Mouse (Mus musculus) kidney, adult 2 months (tissue): Measurements from ENCODE around the gene Tmem132a. TPM values are rescaled to one million over a fixed set of nuclear protein-coding genes. Genes with fewer than 3 reads are reported as not detected.

Experiments used
- DNase-seq: peaks from one replicate; pipeline ENCODE4 v3.0.0; 2021
- H3K27ac ChIP-seq: fragments of 200-500 bp; 2 replicates; pipeline ENCODE4 v1.5.1; 2012; ENCODE audit warnings: low read depth, low read length, control low read depth, inconsistent platforms; ENCODE audit not compliant: insufficient read depth
- H3K27me3 ChIP-seq: fragments of 200-500 bp; replicated peaks from 2 replicates; pipeline ENCODE4 v1.6.1; 2012; ENCODE audit warnings: mild to moderate bottlenecking, moderate library complexity, low read length, inconsistent platforms; ENCODE audit not compliant: control insufficient read depth, insufficient read depth
- H3K36me3 ChIP-seq: fragments of 200-500 bp; 2 replicates; pipeline ENCODE4 v1.6.1; 2012; ENCODE audit warnings: mild to moderate bottlenecking, moderate library complexity, low read length, inconsistent platforms; ENCODE audit not compliant: control insufficient read depth, insufficient read depth
- H3K4me1 ChIP-seq: fragments of 200-500 bp; 2 replicates; pipeline ENCODE4 v1.6.1; 2011; ENCODE audit warnings: low read length; ENCODE audit not compliant: control insufficient read depth, insufficient read depth
- H3K4me3 ChIP-seq: fragments of 200-500 bp; 2 replicates; pipeline ENCODE4 v1.5.1; 2011; ENCODE audit warnings: mild to moderate bottlenecking, low read depth, low read length, control low read depth; ENCODE audit not compliant: insufficient read depth
- CTCF ChIP-seq: fragments of 200-500 bp; conservative IDR thresholded peaks from 2 replicates; pipeline ENCODE4 v1.5.1; 2011; ENCODE audit warnings: low read depth, mild to moderate bottlenecking, control low read depth, low read length, moderate library complexity, mixed read lengths; ENCODE audit not compliant: insufficient read depth, insufficient read length
- POLR2A ChIP-seq: fragments of 200-500 bp; IDR thresholded peaks from one replicate; pipeline ENCODE4 v1.6.1; 2011; ENCODE audit warnings: low read depth, low read length, control low read depth
- WGBS: fragments of 180-500 bp; shearing (Covaris S2); methylation state at CpG from one replicate; pipeline ENCODE4 v1.1.7; 2018; 5-methylcytosine and 5-hydroxymethylcytosine counted together
- polyA plus RNA-seq: library from polyadenylated mRNA; depleted of rRNA; stranded (reverse); fragments of >200 nt; gene quantifications from 2 replicates; pipeline ENCODE4 v1.2.3, GENCODE M21; 2012

Tmem132a gene
- polyA plus RNA-seq, 1 experiment, result 12.1 TPM

DNA sequence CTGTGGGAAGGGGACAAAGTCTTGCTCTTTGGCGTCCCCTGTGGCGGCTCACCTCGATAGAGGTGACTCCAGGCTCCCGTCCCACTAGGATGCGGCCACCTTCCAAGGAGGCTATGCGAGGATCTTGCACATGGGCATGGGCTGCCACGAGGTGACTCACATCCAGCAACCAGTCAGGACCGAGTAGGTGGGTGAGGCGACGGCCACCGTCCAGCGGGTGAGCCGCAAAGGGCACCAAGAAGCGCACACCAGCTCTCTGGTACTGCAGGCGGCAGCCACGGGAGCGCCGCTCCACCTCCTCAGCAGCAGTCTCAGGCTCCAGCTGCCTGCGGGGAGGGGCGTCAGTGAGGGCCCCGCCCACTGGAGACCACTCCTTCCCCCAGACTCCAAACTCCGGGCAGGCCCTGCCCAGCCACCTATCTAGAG, 9.7 kb downstream of the Tmem132a start:
- no peak for TF ChIP-seq CTCF
- TF ChIP-seq POLR2A, result no peak
- Histone ChIP-seq H3K4me1 (no peaks in the 10 kb centered on the region), H3K27ac (no peak overlapping the region), H3K36me3 (no peaks in the 10 kb centered on the region), H3K4me3 (no peak overlapping the region), H3K27me3 (no peaks in the 10 kb centered on the region)
- 57% methylated on average over 22 of the region's 22 CpGs for WGBS
- DNase-seq, result no peak

DNA sequence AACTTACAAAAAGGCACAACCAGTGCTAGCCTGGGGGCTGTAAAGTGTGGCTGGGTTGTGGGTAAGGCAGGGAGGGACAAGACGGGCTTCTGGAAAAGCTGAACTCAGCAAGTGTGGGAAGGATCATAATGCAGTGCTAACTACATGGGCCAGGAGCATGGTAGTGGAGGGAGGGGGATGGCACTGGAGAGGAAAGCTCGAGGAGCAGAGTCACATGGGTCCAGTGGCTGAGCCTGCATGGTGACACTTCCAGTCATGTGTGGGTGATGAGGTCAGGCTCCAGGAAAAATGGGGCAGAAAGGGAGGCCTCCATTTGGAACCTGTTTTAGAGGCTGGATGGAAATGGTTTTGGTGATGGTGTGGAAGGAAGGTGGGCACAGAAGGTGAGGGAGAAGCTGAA, 13.2 kb downstream of the Tmem132a start:
- 29% methylated on average over 2 of the region's 2 CpGs for WGBS
- DNase-seq, result no peak
- H3K36me3 ChIP-seq, result no peaks in the 10 kb centered on the region
- no peaks in the 10 kb centered on the region for H3K27me3 ChIP-seq
- H3K4me1 ChIP-seq, result no peaks in the 10 kb centered on the region
- no peak overlapping the region for H3K4me3 ChIP-seq
- no peak overlapping the region for H3K27ac ChIP-seq
- TF ChIP-seq POLR2A (no peak), CTCF (no peak)

DNA sequence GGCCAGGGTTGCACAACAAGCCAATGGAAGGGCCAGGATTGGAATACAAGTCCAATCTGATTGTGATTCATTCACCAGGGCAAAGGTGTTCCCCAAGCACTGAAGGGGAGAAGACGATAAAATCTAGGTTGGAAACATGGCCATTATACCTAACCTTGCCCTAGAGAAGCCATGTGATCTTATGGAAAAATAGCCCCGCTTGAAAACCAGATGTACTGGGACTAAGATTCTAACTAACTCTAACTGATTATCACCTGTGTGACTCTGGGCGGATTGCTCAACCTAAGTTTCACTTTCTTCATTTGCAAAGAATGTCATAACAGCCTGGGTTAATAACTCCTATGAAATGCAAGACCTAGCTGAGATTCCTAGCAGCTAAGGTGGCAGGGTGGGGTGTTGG, 14.3 kb downstream of the Tmem132a start:
- 67% methylated on average over 3 of the region's 3 CpGs for WGBS
- TF ChIP-seq CTCF, result no peak
- no peak for TF ChIP-seq POLR2A
- no peaks in the 10 kb centered on the region for H3K27me3 ChIP-seq
- H3K27ac ChIP-seq, result no peak overlapping the region
- no peaks in the 10 kb centered on the region for H3K4me1 ChIP-seq
- no peak for DNase-seq
- H3K4me3 ChIP-seq, result no peak overlapping the region
- H3K36me3 ChIP-seq, result no peaks in the 10 kb centered on the region

DNA sequence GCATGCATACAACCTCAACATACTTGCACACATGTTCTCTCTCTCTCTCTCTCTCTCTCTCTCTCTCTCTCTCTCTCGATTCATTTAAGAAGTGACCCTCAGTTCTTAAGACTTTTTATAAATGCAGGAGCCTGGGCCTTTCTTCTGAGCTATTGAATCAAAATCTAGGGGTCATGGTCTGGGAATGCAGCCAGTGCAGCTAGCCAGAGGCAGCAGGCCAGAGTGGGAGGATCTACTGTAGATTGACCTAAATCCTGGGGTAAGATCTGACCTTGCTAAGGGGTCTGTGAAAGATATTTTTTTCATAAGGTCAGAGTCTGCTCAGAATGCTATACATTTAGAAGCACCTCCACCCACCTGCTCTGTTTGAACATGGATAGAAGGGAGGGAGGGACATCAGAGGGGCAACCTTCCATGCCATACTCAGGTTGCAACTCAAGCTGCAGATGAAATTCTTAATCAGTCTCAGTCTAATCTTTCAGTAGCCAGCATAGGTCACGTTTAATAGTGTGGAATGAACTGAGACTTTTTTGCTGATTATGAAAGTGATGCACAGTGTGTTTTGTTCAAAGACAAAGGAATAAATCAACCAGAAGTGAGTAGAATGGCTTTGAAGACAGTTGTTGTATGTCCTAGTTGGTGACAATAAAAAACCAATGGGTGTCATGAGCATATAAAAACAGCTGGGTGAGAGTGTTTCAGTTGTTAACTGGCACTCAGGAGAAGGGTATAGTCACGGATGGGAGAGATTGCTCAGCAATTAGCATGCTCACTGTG, 22.2 kb downstream of the Tmem132a start:
- Histone ChIP-seq H3K27me3 (no peaks in the 10 kb centered on the region), H3K36me3 (no peaks in the 10 kb centered on the region), H3K4me1 (no peaks in the 10 kb centered on the region), H3K4me3 (no peak overlapping the region), H3K27ac (no peak overlapping the region)
- no peak for TF ChIP-seq CTCF
- no peak for TF ChIP-seq POLR2A
- DNase-seq, result peak; percentile 65
- 22% methylated on average over 3 of the region's 3 CpGs for WGBS

DNA sequence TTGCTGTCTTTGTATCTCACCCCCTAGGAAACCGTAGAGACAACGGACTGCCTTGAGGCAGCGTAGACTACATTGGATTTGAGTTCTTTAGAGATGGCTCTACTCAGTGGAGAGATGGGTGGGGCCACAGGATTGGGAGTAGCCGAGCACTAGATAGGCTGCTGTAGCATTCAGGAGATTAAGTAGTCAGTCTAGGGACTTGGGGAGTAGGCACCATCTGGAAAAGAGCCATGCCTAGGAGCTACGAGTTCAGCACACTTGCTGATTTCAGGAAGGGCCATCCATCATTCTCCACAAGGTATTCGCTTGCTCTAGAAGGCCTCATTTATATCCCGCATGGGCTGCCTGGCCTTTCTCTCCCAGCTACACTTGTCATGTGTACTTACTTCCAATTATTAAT, 23.6 kb downstream of the Tmem132a start:
- Histone ChIP-seq H3K4me3 (no peak overlapping the region), H3K36me3 (no peaks in the 10 kb centered on the region), H3K27me3 (no peaks in the 10 kb centered on the region), H3K27ac (no peak overlapping the region), H3K4me1 (no peaks in the 10 kb centered on the region)
- 86% methylated on average over 7 of the region's 7 CpGs for WGBS
- TF ChIP-seq POLR2A (no peak), CTCF (no peak)
- no peak for DNase-seq

DNA sequence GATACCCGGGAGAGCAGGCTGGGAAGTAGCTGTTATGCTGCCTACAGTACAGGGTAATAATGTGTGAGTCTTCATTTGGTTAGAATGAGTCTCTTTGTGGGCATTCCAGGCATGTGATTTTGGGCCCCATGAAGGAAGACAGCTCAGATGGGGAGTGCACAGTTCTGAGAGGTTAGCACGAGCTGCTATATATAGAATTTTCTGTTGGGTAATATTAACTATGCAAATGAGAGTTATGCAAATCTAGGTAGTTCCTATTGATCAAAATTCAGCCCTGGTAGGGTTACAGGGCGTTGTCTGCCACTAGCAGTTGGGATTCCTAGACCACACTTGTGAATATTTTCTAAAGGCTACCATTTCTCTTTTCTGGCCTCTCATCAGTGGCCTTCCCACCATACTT, 24.3 kb downstream of the Tmem132a start:
- TF ChIP-seq CTCF, result no peak
- TF ChIP-seq POLR2A, result no peak
- WGBS, result 83% methylated on average over 3 of the region's 3 CpGs
- Histone ChIP-seq H3K4me1 (no peaks in the 10 kb centered on the region), H3K27me3 (no peaks in the 10 kb centered on the region), H3K4me3 (no peak overlapping the region), H3K27ac (no peak overlapping the region), H3K36me3 (no peaks in the 10 kb centered on the region)
- no peak for DNase-seq

DNA sequence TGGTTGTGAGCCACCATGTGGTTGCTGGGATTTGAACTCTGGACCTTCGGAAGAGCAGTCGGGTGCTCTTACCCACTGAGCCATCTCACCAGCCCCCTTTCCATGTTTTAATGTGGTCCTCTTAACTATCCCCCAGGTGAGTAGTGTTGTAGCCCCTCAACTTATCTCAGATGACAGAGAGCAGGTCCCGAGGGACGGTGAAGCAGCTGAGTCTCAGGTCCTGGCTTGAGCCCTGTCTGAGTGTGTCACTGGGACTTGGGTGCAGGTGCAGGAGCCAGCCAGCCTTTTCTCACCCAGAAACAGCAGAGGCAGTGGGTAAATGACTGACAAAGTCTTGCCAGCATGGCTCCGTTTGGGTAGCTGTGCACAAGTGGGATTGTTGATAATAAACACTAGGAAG, 25.5 kb downstream of the Tmem132a start:
- Histone ChIP-seq H3K4me3 (no peak overlapping the region), H3K36me3 (no peaks in the 10 kb centered on the region), H3K27ac (no peak overlapping the region), H3K27me3 (no peaks in the 10 kb centered on the region), H3K4me1 (no peaks in the 10 kb centered on the region)
- no peak for DNase-seq
- 90% methylated on average over 5 of the region's 5 CpGs for WGBS
- TF ChIP-seq CTCF (no peak), POLR2A (no peak)
